Mouse (Mus musculus) embryo, embryonic 11 days (tissue): ENCODE measurements around the gene Yaf2.

ENCODE experiments used
- DNase-seq: peaks from one replicate; pipeline ENCODE4 v3.0.0-alpha.2; 2015

Yaf2 gene

GRCm38 (mm10) chr15:93285244-93285643 is 51.5 kb downstream of the Yaf2 start:
- no peak for DNase-seq

GRCm38 (mm10) chr15:93284326-93284725 is 52.4 kb downstream of the Yaf2 start:
- DNase-seq: no peak

- peak; percentile 41 for DNase-seq
These were observed 53.4 kb downstream of the Yaf2 start for GRCm38 (mm10) chr15:93283349-93283748.

GRCm38 (mm10) chr15:93276276-93276675 is 60.5 kb downstream of the Yaf2 start:
- DNase-seq: peak; percentile 54

GRCm38 (mm10) chr15:93275623-93276022 is 61.1 kb downstream of the Yaf2 start:
- no peak for DNase-seq

GRCm38 (mm10) chr15:93274679-93275583 is 61.8 kb downstream of the Yaf2 start, which contains the start of gene Gxylt1:
Gene Gxylt1 (minus strand): TSS chr15:93275179.
- peak; percentile 97 for DNase-seq

GRCm38 (mm10) chr15:93273788-93274678 is 62.7 kb downstream of the Yaf2 start:
- DNase-seq: no peak

- DNase-seq: no peak
These were observed 63.8 kb downstream of the Yaf2 start for GRCm38 (mm10) chr15:93272948-93273347.

- no peak for DNase-seq
These were observed 66.4 kb downstream of the Yaf2 start for GRCm38 (mm10) chr15:93270289-93270855.

GRCm38 (mm10) chr15:93269572-93269971 is 67.2 kb downstream of the Yaf2 start:
- DNase-seq: no peak

GRCm38 (mm10) chr15:93268001-93268400 is 68.7 kb downstream of the Yaf2 start:
- no peak for DNase-seq

- no peak for DNase-seq
These were observed 69.3 kb downstream of the Yaf2 start for GRCm38 (mm10) chr15:93267479-93267878.

- peak; percentile 3 for DNase-seq
These were observed 70.4 kb downstream of the Yaf2 start for GRCm38 (mm10) chr15:93266361-93266760.

- peak; percentile 30 for DNase-seq
These were observed 71.0 kb downstream of the Yaf2 start for GRCm38 (mm10) chr15:93265728-93266127.

- DNase-seq: no peak
These were observed 71.5 kb downstream of the Yaf2 start for GRCm38 (mm10) chr15:93265231-93265630.

- DNase-seq: no peak
These were observed 72.5 kb downstream of the Yaf2 start for GRCm38 (mm10) chr15:93264221-93264620.

- no peak for DNase-seq
These were observed 73.2 kb downstream of the Yaf2 start for GRCm38 (mm10) chr15:93263566-93263965.

GRCm38 (mm10) chr15:93262818-93263217 is 73.9 kb downstream of the Yaf2 start:
- peak; percentile 10 for DNase-seq

GRCm38 (mm10) chr15:93262274-93262673 is 74.5 kb downstream of the Yaf2 start:
- no peak for DNase-seq

GRCm38 (mm10) chr15:93259933-93260332 is 76.8 kb downstream of the Yaf2 start:
- no peak for DNase-seq

GRCm38 (mm10) chr15:93255295-93255694 is 81.4 kb downstream of the Yaf2 start:
- DNase-seq: peak; percentile 41

- no peak for DNase-seq
These were observed 83.6 kb downstream of the Yaf2 start for GRCm38 (mm10) chr15:93253172-93253571.

GRCm38 (mm10) chr15:93252396-93252795 is 84.3 kb downstream of the Yaf2 start:
- no peak for DNase-seq
